Mouse (Mus musculus) small intestine, adult 2 months (tissue): ENCODE results near the gene Ap1s1.

ENCODE experiments used
- CTCF ChIP-seq: fragments of 200-500 bp; IDR thresholded peaks from 2 replicates; pipeline ENCODE4 v1.5.1; 2012; ENCODE audit warnings: low read depth, mild to moderate bottlenecking, control low read depth, inconsistent platforms, low read length, moderate library complexity, mixed read lengths; ENCODE audit not compliant: insufficient replicate concordance, insufficient read length; ENCODE audit errors: extremely low read depth
- POLR2A ChIP-seq: fragments of 200-500 bp; IDR thresholded peaks from 2 replicates; pipeline ENCODE4 v1.6.1; 2012; ENCODE audit warnings: low read depth, mild to moderate bottlenecking, control low read depth, inconsistent platforms, low read length, moderate library complexity

GRCm38 (mm10) chr5:137029643-137030415, 16.1 kb downstream of the Ap1s1 start:
- TF ChIP-seq POLR2A (no peak), CTCF (no peak)
